Mouse (Mus musculus): Measurements from ENCODE around the gene Psmg1.

The Psmg1 gene

DNA sequence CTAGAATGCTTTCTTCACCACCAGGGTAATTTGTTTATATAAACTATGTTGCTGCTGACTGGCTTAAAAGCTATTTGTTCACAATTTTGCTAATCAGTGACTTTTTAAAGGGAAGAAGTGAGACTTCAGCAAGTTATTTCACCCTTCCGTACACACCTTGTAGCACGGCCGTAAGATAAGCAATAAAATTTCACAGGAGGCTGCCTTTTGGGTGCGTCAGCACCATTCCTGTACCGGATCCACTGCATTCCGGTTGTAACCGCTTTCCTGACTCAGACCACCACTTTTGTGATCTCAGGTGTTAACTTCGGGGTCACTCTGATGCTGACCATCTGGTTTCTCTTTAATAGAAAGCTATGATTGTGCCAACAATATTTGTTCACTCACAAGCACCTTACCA, 32.7 kb downstream of the Psmg1 start:
- no peak for DNase-seq (ENCODE audit: low spot score)

DNA sequence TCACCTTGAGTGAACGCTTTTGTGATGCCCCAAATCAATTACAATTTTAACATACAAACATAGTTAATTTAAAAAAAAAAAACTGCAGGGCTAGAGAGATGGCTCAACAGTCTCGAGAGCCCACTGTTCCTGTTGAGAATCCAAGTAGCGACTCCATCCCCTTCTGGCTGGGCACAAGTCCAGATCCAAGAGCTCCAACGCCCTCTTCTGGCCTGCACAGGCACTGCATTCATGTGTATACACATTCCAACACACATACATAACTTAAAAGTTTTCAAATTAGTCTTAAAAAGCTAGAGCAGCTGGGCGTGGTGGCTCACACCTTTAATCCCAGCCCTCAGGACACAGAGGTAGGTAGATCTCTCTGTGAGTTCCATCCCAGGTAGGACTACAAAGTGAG, 34.1 kb downstream of the Psmg1 start:
- no peak for DNase-seq (ENCODE audit: low spot score)

DNA sequence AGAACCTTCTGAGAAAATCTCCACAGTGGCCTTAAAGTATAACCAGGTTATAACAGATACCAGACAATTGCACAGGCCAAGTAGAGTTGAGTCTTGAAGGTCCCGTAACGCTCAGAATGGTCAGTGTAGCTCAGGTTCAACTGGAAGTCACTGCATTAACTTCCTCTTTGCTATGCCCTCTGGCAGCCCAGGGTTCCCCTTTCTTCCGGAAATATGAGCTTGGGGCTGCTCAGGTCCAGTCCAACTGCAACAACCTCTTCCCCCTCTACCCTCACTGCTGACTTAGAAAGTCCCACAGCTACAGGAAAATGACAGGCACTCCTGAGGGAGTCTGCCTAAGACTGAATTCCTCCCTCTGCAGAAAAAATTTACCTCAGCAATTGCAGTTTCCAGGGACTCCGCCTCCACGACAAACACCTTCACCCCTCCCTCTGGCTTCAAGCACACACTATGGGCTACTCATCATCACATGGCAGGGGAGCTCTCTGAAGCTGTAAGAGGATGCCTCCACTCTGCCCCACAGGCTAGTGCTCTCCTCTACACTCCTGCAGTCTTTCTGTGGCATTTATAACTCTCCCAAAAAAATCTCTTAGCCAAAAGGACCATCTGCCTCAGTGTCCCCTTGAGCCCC, 34.9 kb downstream of the Psmg1 start:
- no peak for DNase-seq (ENCODE audit: low spot score)

DNA sequence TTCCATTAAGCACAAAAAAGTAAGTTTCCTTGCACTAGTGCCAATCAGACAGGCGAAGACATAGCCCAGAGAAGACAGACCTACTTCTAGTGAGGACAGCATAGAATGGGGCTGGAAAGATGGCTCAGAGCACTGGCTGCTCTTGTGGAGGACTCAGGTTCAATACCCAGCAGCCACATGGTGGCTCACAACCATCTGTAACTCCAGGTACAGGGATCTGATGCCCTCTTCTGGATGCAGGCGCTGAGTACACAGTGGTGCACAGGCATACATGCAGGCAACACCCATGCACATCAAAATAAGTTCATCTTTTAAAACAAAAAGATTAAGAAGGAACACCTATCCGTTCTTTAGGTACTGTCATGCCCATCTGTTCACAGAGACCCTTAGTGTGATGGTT, 36.4 kb downstream of the Psmg1 start:
- DNase-seq (ENCODE audit: low spot score) = no peak

DNA sequence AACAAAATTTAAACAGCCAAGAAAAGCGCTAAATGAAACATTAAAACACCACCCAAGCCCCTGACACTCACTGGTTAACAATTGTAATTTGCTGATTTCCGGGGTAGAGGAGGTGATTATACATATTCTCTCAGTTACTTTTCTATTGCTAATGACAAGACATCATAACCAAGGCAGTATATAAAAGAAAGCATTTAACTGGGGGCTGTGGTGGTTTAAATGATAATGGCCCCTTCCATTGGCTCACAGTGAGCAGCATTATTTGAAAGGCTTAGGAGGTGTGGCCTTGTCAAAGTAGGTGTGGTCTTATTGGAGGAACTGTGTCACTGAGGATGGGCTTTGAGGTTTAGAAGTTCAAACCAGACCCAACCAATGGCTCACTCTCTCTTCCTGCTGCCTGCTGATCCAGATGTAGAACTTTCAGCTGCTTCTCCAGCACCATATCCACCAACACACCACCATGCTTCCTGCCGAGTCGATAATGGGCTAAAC, 37.6 kb downstream of the Psmg1 start:
- DNase-seq (ENCODE audit: low spot score) = no peak

DNA sequence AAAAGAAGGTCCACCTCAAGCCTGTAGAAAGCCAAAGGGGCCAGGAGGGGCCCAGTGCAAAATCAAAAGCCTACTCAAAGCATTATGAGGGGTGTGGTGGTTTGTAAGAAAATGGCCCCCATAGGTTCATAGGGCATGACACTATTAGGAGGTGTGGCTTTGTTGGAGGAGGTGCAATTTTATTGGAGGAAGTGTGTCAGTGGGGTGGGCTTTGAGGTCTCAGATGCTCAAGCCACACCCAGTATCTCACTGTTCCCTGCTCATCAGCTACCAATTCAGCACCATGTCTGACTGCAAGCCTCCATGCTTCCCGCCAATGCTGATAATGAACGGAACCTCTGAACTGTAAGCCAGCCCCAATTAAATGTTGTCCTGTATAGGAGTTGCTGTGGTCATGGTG, 39.3 kb downstream of the Psmg1 start:
- DNase-seq (ENCODE audit: low spot score) = no peak

DNA sequence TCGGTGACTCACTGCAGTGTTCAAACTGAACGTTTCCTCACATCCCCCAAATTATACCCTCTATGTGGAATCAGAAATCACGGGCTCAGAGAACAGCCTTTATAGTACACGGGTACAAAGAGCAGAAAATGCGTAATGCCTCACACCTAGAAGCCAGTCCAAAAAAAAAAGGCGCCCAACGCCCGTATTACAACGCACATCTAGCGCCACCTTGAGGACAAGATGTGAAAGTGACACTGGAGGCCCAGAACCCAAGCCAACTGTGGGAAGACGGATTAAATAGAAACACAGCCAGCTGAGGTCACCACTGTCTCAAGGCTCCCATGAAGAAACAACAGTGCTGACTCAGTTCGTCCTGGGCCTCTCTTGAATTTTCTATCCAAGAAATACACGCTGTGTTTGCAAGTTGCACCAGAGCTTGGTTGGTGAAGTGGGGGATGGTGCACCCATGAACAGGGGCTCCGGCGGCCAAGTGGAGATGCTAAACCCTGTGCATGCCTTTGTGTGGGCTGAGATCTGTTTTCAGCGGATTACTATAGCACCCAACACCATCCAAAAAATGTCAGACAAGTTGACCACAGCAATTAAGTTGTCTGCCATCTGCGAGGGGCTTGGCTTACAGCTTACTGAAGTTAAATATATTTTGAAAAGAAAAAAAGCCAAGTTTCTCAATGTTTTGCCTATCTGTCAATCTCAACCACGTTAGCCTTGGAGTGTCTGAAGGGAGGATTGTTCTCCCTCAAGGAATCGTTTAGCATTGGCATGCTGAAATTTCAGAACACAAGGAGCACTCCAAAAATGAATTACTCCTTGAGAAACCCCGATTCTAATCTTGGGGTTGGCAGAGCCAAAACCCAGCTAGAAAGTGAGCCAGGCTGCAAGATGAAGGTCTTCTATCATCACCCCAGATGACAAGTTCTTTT, 45.1 kb downstream of the Psmg1 start:
- DNase-seq (ENCODE audit: low spot score) = peak; percentile 38

DNA sequence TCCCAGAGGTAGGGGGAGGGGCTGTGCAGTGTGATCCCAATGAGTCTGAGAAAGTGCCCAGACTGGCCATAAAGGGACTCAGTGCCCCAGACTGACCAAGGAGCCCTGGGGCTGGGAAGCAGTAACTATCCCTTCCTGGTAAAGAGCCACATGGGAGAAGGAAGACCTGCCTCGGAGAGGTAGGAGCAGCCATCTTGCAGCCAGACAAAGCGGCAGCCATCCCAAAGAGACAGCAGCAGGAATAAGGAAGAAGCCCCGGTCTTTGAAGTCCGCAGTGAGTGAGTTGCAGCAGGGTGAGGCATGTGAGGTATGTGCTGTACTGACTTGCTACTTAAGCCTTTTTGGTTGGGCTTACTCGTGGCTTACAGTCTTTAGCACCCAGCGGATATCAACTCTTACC, 47.6 kb downstream of the Psmg1 start:
- no peak for DNase-seq (ENCODE audit: low spot score)

DNA sequence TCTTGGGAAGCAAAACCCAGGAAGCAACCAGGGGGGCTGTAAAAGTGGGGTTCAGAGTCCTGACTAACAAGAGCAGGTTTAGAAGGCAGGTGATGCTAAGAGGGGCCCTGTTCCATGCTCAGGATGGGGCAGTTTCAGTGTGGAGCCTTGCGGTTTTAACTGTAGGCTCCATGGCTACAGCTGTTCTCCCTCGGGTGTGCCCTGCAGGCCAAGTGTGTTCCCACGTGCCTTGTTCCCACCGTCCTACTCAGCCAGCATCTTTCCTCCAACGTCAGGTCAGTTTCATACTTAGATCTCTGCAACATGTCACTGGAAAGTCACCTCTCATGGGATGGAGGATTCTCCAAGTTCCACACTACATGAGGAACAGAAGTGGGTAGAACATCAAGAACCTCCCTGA, 49.2 kb downstream of the Psmg1 start:
- DNase-seq (ENCODE audit: low spot score) = no peak

DNA sequence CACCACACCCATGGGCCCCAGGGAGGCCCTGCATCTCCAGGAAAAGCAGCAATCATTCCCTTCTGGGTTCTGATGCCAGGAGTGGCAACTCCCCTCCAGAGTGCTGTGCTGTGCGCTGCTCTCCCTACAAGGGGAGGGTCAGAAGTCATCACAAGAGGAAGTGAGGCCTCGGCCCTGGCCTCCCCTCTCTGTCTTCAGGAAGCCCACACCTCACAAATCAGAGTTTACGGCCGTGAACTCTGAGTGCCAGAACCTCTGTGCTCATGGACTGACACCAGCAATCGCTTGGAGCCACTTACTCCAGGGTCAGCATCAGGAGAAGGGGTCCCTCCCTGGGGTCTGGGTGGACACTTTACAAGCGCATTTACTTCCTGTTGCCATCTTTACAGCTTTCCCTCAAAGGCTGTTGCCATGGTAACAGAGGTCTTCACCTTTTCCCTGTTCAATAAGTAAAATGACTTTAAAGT, 55.2 kb downstream of the Psmg1 start:
- DNase-seq (ENCODE audit: low spot score) = no peak

DNA sequence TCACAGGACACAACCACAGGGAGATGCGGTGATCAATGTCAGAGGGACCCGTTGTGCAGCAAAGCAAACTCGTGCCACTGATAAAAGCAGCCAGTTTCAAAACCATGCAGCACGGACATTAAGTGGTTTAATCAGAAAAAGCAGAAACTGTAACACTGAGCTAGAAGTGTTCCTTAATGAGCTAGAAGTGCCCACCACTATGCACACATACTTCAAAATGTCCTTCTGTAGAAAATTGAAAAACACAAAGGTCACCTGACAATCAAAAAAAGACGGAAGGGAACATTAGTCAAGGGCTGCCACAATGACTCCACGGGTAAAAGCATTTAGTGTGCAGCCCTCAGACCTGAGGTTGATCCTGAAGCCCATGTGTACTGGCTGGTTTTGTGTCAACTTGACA, 57.9 kb downstream of the Psmg1 start:
- DNase-seq (ENCODE audit: low spot score) = no peak

DNA sequence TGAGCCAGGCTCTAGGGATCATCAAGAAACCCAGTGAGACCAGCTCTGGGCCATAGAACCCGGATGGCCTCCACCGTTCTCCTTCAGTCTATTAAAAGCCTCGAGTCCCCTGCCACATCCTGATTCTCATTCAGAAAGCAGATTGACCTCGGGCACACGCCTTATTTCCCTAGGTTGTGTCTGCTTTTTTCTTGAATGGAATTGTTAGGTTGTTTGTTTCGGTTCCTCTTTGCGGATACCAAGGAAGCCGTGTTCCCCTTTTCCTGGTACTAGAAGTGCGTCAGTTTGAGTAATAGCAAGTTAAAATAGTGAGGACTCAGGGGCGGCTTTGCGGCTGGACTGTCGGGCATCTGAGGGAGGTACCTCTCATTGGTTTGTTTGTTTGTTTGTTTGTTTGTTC, 59.3 kb downstream of the Psmg1 start:
- no peak for DNase-seq (ENCODE audit: low spot score)

Measured in c-Kit-positive CD71-positive TER-119-positive erythroid progenitor cells, embryonic 14.5 days (primary cell).